Comparison of ENCODE assay signal across 21 mouse cellular contexts in genomic region chr16:92209291-92209781, GRCm38 (mm10).
A peak's percentile ranks its signal among the peaks of the same experiment; 100 is the strongest.
DNase-seq lines count a peak whose midpoint lies in the region; ATAC-seq lines count a peak whose summit lies in the region.
"Had no signal": no experiment of that assay in that cellular context is flagged by ENCODE, and none has a peak within 500 bp of the region (broad histone marks: within the 10 kb centered on the region; RNA-seq: fewer than 3 reads in every experiment).

No protein-coding gene starts in this region.

- no peak overlapping the region for H3K4me3 ChIP-seq in limb, embryonic 13.5 days
- no peak overlapping the region for H3K4me3 ChIP-seq in limb, embryonic 10.5 days
- H3K4me3 ChIP-seq: erythroblast, embryonic 14.5 days; hindbrain, embryonic 13.5 days; liver, embryonic 15.5 days; midbrain, embryonic 10.5 days had no signal

- H3K9me3 ChIP-seq in limb, embryonic 13.5 days = no peaks in the 10 kb centered on the region
- no peaks in the 10 kb centered on the region for H3K9me3 ChIP-seq in limb, embryonic 10.5 days (replicated peaks)
- H3K9me3 ChIP-seq: hindbrain, embryonic 13.5 days; liver, embryonic 15.5 days; midbrain, embryonic 10.5 days had no signal

- ATAC-seq in limb, embryonic 13.5 days (ENCODE audit: low FRiP score, low read depth) = peak; percentile 72
- ATAC-seq: forebrain, embryonic 14.5 days; inflammation-experienced regulatory T-cells, adult 6 months had no signal

- peaks cover 4% of the 10 kb centered on the region; the same call in 1 of the 2 replicates for H3K27me3 ChIP-seq in limb, embryonic 13.5 days
- no peaks in the 10 kb centered on the region for H3K27me3 ChIP-seq in limb, embryonic 10.5 days (ENCODE audit: low read depth, poor library complexity, severe bottlenecking)
- H3K27me3 ChIP-seq: hindbrain, embryonic 13.5 days; liver, embryonic 15.5 days had no signal

- H3K27ac ChIP-seq in limb, embryonic 13.5 days = peak overlapping the region; percentile 67; the same call in 1 of the 2 replicates
- H3K27ac ChIP-seq in limb, embryonic 10.5 days = no peak overlapping the region
- H3K27ac ChIP-seq: liver, embryonic 15.5 days; macrophage; midbrain, embryonic 10.5 days had no signal

- peaks cover 20% of the 10 kb centered on the region for H3K4me1 ChIP-seq in limb, embryonic 13.5 days
- H3K4me1 ChIP-seq in limb, embryonic 10.5 days = peaks cover 3% of the 10 kb centered on the region; the same call in 1 of the 2 replicates
- H3K4me1 ChIP-seq: liver, embryonic 15.5 days; midbrain, embryonic 10.5 days had no signal

- H3K9ac ChIP-seq in limb, embryonic 13.5 days = no peak overlapping the region
- H3K9ac ChIP-seq: hindbrain, embryonic 13.5 days; liver, embryonic 15.5 days had no signal

- 55% methylated on average over 5 of the region's 5 CpGs for WGBS in limb, embryonic 13.5 days
- 95% methylated on average over 5 of the region's 5 CpGs for WGBS in limb, embryonic 10.5 days

- no peak overlapping the region for H3K4me2 ChIP-seq in limb, embryonic 13.5 days (replicated peaks)
- H3K4me2 ChIP-seq: hindbrain, embryonic 13.5 days; liver, embryonic 15.5 days had no signal

- intact Hi-C loops in left cerebral cortex, postnatal 14 days (cut with DNase I) = no loop called here

- no peaks in the 10 kb centered on the region for H3K36me3 ChIP-seq in limb, embryonic 13.5 days
- no peaks in the 10 kb centered on the region for H3K36me3 ChIP-seq in limb, embryonic 10.5 days
- H3K36me3 ChIP-seq: hindbrain, embryonic 13.5 days; liver, embryonic 15.5 days; midbrain, embryonic 10.5 days had no signal

- peak; percentile 24 for DNase-seq in adrenal gland, postnatal 10 days
- no peak for DNase-seq in adrenal gland, postnatal 4 days (ENCODE audit: low spot score in 2 of 2)
- DNase-seq in limb, embryonic 10.5 days (ENCODE audit: low spot score) = no peak
- peak; percentile 93 for DNase-seq in fat pad, adult 2 months (ENCODE audit: extremely low read depth, low read depth, low spot score)
- no peak for DNase-seq in left cerebral cortex, postnatal 14 days (ENCODE audit: low spot score in 2 of 2)
- DNase-seq in embryo, embryonic 10 days (ENCODE audit: low spot score) = no peak
- DNase-seq: cerebellum, adult 8-10 months; gastrocnemius, postnatal 14 days; heart, adult 18-20 months; layer of hippocampus, postnatal 36 days; liver; thymus, adult 18-20 months; thymus, postnatal 4 days had no signal

Comparison
In these comparisons a context has a peak if more than half of its experiments do, and no peak if none do; other contexts are left out.
1. DNase-seq: peak in adrenal gland, postnatal 10 days (single experiment) and fat pad, adult 2 months (single experiment); none in adrenal gland, postnatal 4 days (0 of 2), limb, embryonic 10.5 days (single experiment), left cerebral cortex, postnatal 14 days (0 of 2) and embryo, embryonic 10 days (single experiment).